Mouse (Mus musculus) C2C12 (cell line): ENCODE results near the gene Kcnd3. TPM values are rescaled to one million over a fixed set of nuclear protein-coding genes. Genes with fewer than 3 reads are reported as not detected.

Experiments
- H3K27me3 ChIP-seq: one replicate; pipeline ENCODE4 v1.6.1; 2011; ENCODE audit not compliant: control insufficient read depth, insufficient read depth, insufficient read length
- H3K36me3 ChIP-seq: one replicate; pipeline ENCODE4 v1.6.1; 2011; ENCODE audit not compliant: control insufficient read depth, insufficient read depth
- H3K4me3 ChIP-seq: one replicate; pipeline ENCODE4 v1.5.1; 2011; ENCODE audit warnings: mild to moderate bottlenecking, control low read depth; ENCODE audit not compliant: poor library complexity, insufficient read depth, severe bottlenecking
- H3K79me2 ChIP-seq: one replicate; pipeline ENCODE4 v1.6.1; 2011; ENCODE audit not compliant: control insufficient read depth, insufficient read depth
- H3K79me3 ChIP-seq: one replicate; pipeline ENCODE4 v1.6.1; 2011; ENCODE audit warnings: low read depth, control low read depth
- H3ac ChIP-seq: one replicate; pipeline ENCODE3; 2011; ENCODE audit warnings: low read depth; ENCODE audit not compliant: control insufficient read depth, insufficient read length
- CEBPB ChIP-seq: IDR thresholded peaks from one replicate; pipeline ENCODE4 v1.6.1; 2011; ENCODE audit warnings: low read depth, mild to moderate bottlenecking, control low read depth, moderate library complexity
- CTCF ChIP-seq: IDR thresholded peaks from one replicate; pipeline ENCODE4 v1.5.1; 2011; ENCODE audit not compliant: control insufficient read depth, insufficient read depth, insufficient read length
- FOSL1 ChIP-seq: IDR thresholded peaks from one replicate; pipeline ENCODE4 v1.8.0; 2011; ENCODE audit warnings: mild to moderate bottlenecking, low read length; ENCODE audit not compliant: poor library complexity, insufficient read depth, severe bottlenecking
- MAX ChIP-seq: IDR thresholded peaks from one replicate; pipeline ENCODE4 v1.6.1; 2011; ENCODE audit warnings: mild to moderate bottlenecking, control low read depth
- MYOD1 ChIP-seq: IDR thresholded peaks from one replicate; pipeline ENCODE4 v1.6.1; 2011; ENCODE audit warnings: low read depth; ENCODE audit not compliant: control insufficient read depth, insufficient read length
- MYOG ChIP-seq: IDR thresholded peaks from one replicate; pipeline ENCODE4 v1.6.1; 2011; ENCODE audit not compliant: control insufficient read depth, insufficient read length; ENCODE audit errors: extremely low read depth
- USF1 ChIP-seq: IDR thresholded peaks from one replicate; pipeline ENCODE4 v1.6.1; 2011; ENCODE audit warnings: low read depth, mild to moderate bottlenecking, control low read depth, moderate library complexity
- polyA plus RNA-seq: library from polyadenylated mRNA; unstranded; fragments of >200 nt; fragmentation: generic; extraction: Trizol; gene quantifications from one replicate; pipeline ENCODE4 v1.2.1, GENCODE M21; 2012; ENCODE audit warnings: missing spikeins

The Kcnd3 gene
- polyA plus RNA-seq, 1 experiment = 0.01 TPM

DNA sequence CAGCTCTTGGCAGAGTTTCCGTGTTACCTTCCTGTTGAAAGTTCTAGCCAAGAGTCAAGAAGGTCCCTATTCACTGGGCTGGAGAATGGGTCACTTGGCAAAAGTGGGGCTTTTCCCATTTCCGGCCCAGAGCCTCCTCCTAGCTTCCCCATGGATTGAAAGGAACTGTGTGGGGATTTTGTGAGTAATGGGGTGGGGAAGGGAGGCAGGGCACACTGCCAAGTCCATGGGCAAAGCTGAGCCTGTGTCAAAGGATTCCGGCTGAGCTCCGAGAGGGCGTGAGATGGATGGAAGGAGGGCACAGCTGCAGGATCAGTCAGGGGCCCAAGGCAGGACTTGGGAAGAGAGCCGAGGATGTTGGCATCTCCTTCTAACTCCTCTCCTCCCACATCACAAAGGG, 258.1 kb downstream of the Kcnd3 start:
- TF ChIP-seq CEBPB (no peak), MAX (no peak), MYOD1 (no peak), MYOG (no peak), FOSL1 (no peak), CTCF (no peak), USF1 (no peak)
- H3K27me3 ChIP-seq = no peaks in the 10 kb centered on the region

DNA sequence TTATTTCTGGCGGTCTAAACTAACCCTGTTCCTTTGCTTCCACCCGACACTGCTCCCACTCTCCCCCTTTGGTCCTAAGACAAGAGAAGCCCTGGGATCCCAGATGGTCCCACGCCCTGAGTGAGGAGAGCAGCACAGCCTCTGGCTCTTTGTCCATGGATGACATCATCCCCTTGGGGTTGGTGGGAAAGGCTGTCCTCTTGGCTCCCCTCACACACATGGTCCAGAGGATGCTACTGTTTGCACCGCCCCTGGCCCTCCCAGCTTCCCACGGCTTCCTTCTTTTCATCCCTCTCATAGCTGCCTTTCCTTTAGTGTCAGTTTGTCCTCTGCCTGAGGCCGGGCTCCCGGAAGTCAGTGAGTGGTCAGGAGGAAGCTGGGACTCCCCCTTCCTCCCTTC, 259.6 kb downstream of the Kcnd3 start:
- H3K4me3 ChIP-seq = no peak overlapping the region
- H3K79me2 ChIP-seq = peaks cover 15% of the 10 kb centered on the region
- H3K27me3 ChIP-seq = no peaks in the 10 kb centered on the region
- H3K79me3 ChIP-seq = no peaks in the 10 kb centered on the region
- H3K36me3 ChIP-seq = peaks cover 18% of the 10 kb centered on the region
- no peak for TF ChIP-seq MYOG
- no peak for TF ChIP-seq MAX
- TF ChIP-seq CTCF = no peak
- no peak for TF ChIP-seq FOSL1
- no peak for TF ChIP-seq USF1
- no peak for TF ChIP-seq CEBPB
- no peak for TF ChIP-seq MYOD1
- no peak overlapping the region for H3ac ChIP-seq

More for the DNA sequence above, 258.1 kb downstream of the Kcnd3 start:
- no peak overlapping the region for H3ac ChIP-seq
- H3K79me3 ChIP-seq = peaks cover 6% of the 10 kb centered on the region
- no peak overlapping the region for H3K4me3 ChIP-seq
- H3K79me2 ChIP-seq = peaks cover 30% of the 10 kb centered on the region
- peaks cover 13% of the 10 kb centered on the region for H3K36me3 ChIP-seq

DNA sequence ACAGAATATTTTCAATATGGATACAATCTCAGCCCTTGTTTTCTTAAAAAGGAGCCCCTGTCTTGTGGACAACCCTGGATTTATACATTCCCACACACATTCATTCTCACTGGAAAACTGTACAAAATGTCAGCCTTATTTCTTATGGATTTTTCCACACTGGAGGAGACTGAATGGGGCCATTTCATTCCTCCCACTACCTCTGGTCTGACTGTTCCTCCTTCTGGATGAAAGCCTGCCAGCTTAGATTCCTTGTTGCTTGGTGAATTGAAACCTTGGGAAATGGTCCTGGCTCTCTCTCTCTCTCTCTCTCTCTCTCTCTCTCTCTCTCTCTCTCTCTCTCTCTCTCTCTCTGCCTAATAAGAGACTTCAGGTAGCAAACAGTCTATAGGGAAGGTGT, 260.7 kb downstream of the Kcnd3 start:
- Histone ChIP-seq H3K4me3 (no peak overlapping the region), H3ac (no peak overlapping the region), H3K79me3 (no peaks in the 10 kb centered on the region), H3K27me3 (no peaks in the 10 kb centered on the region), H3K36me3 (peaks cover 18% of the 10 kb centered on the region), H3K79me2 (peaks cover 4% of the 10 kb centered on the region)
- TF ChIP-seq CEBPB (no peak), FOSL1 (no peak), CTCF (no peak), MAX (no peak), MYOD1 (no peak), MYOG (no peak), USF1 (no peak)

DNA sequence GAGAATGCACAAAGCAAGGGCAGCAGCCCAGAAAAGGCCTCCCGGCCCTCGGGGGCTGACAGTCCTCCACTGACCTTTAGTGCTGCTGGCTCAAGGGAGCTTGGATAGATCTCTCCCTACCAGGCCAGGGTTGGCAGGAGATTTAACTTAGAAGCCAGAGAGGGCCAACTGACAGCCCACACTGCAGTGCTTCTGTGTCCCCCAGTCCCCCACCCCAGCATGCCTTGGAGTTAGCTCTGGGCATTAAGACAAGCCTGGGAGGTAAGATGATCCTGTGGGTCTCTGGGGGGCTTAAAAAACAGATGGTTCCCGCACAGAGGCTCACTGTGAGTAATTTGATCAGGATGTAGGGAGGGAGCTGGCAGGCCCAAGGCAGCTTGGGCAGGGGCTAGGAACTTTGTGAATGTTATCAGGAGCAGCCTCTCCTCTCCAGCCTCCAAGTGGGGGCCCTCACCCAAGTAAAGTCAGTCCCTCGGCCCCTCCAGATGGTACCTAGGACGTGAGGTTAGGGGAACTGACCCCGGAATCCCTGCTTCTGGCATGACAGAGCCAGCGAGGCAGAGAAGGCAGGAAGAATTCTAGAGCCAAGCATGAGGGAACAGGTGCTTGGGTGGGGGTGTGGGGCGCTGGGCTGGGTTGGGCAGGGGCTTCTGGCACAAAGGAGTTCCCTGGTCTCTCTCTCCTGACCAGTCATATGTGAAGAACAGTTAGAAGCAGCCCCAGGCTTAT, 262.1 kb downstream of the Kcnd3 start:
- no peak overlapping the region for H3ac ChIP-seq
- H3K4me3 ChIP-seq = no peak overlapping the region
- H3K36me3 ChIP-seq = peaks cover 18% of the 10 kb centered on the region
- H3K79me2 ChIP-seq = no peaks in the 10 kb centered on the region
- H3K27me3 ChIP-seq = no peaks in the 10 kb centered on the region
- no peak for TF ChIP-seq MYOG
- TF ChIP-seq USF1 = no peak
- no peak for TF ChIP-seq MYOD1
- no peak for TF ChIP-seq CEBPB
- no peak for TF ChIP-seq FOSL1
- TF ChIP-seq CTCF = no peak
- TF ChIP-seq MAX = no peak
- H3K79me3 ChIP-seq = no peaks in the 10 kb centered on the region

DNA sequence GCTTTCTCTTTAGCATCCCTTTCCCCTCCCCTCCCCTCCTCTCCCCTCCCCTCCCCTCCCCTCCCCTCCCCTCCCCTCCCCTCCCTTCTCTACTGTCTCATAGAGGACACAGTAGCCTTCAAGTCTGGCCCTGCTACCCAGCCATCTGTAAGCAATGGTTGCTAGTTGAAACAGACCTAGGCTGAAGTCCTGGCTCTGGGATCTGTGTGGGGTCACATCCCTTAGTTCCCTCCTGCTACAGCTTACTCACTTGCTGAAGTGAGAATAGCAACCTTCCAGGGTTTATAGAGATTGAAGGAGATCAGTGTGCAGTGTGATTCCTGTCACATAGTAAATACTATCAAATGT, 262.7 kb downstream of the Kcnd3 start:
- no peak for TF ChIP-seq USF1
- TF ChIP-seq FOSL1 = no peak
- Histone ChIP-seq H3K36me3 (peaks cover 18% of the 10 kb centered on the region), H3K27me3 (no peaks in the 10 kb centered on the region), H3K79me3 (no peaks in the 10 kb centered on the region), H3K79me2 (no peaks in the 10 kb centered on the region), H3ac (no peak overlapping the region), H3K4me3 (no peak overlapping the region)

DNA sequence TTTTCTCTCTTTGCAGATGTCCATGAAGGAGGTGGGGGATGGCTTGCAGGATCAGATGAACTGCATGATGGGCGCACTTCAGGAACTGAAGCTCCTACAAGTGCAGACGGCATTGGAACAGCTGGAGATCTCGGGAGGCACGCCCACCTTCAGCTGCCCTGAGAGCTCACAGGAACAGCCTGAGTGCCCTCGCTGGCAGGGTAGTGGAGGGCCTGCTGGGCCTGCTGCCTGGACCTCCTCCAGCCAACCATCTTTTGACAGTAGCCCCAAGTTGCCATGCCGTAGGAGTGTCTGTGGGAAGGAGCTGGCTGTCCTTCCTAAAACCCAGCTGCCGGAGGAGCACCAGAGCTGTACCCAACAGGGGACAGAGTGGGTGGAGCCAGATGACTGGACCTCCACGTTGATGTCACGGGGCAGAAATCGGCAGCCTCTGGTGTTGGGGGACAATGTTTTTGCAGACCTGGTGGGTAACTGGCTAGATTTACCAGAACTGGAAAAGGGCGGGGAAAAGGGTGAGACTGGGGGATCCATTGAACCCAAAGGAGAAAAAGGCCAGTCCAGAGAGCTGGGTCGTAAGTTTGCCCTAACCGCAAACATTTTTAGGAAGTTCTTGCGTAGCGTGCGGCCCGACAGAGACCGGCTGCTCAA, 264.3 kb downstream of the Kcnd3 start:
- H3K79me3 ChIP-seq = no peaks in the 10 kb centered on the region
- no peaks in the 10 kb centered on the region for H3K79me2 ChIP-seq
- no peak overlapping the region for H3K4me3 ChIP-seq
- no peaks in the 10 kb centered on the region for H3K27me3 ChIP-seq
- no peak overlapping the region for H3ac ChIP-seq
- H3K36me3 ChIP-seq = peaks cover 12% of the 10 kb centered on the region
- TF ChIP-seq CEBPB (no peak), MAX (no peak), USF1 (no peak), CTCF (no peak), MYOG (no peak)
